Mouse (Mus musculus) midbrain, embryonic 13.5 days (tissue): ENCODE results near the gene Arrdc2. TPM values are rescaled to one million over a fixed set of nuclear protein-coding genes. Genes with fewer than 3 reads are reported as not detected.

Source experiments
- ATAC-seq: fragments of 200-750 bp; cut with Nextera tagmentation; 2 replicates; pipeline ENCODE4 v1.8.0; 2017; ENCODE audit warnings: mild to moderate bottlenecking, moderate TSS enrichment, moderate library complexity
- H3K27ac ChIP-seq: fragments of 300-500 bp; sonication (generic); 2 replicates; pipeline ENCODE4 v1.5.1; 2015; ENCODE audit warnings: inconsistent platforms, mild to moderate bottlenecking, moderate library complexity
- H3K27me3 ChIP-seq: fragments of 300-500 bp; sonication (generic); 2 replicates; pipeline ENCODE4 v1.6.1; 2015; ENCODE audit warnings: mild to moderate bottlenecking, inconsistent platforms
- H3K36me3 ChIP-seq: fragments of 300-500 bp; sonication (generic); 2 replicates; pipeline ENCODE4 v1.6.1; 2015; ENCODE audit warnings: mild to moderate bottlenecking, inconsistent platforms
- H3K4me1 ChIP-seq: fragments of 300-500 bp; sonication (generic); replicated peaks from 2 replicates; pipeline ENCODE4 v1.6.1; 2015; ENCODE audit warnings: inconsistent platforms
- H3K4me2 ChIP-seq: fragments of 300-500 bp; sonication (generic); replicated peaks from 2 replicates; pipeline ENCODE4 v1.6.1; 2015; ENCODE audit warnings: moderate library complexity, mild to moderate bottlenecking, inconsistent platforms
- H3K4me3 ChIP-seq: fragments of 300-500 bp; sonication (generic); replicated peaks from 2 replicates; pipeline ENCODE4 v1.5.1; 2015; ENCODE audit warnings: mild to moderate bottlenecking, inconsistent platforms
- H3K9ac ChIP-seq: fragments of 300-500 bp; sonication (generic); replicated peaks from 2 replicates; pipeline ENCODE4 v1.6.1; 2015; ENCODE audit warnings: mild to moderate bottlenecking, inconsistent platforms
- H3K9me3 ChIP-seq: fragments of 300-500 bp; sonication (generic); 2 replicates; pipeline ENCODE4 v1.6.1; 2016; ENCODE audit warnings: mild to moderate bottlenecking, inconsistent platforms
- WGBS: fragments of 180-500 bp; shearing (Covaris S2); methylation state at CpG from one replicate; pipeline ENCODE4 v1.1.7; 2015; 5-methylcytosine and 5-hydroxymethylcytosine counted together
- polyA plus RNA-seq: library from polyadenylated mRNA; unstranded; fragments of >200 nt; fragmentation: Nextera tagmentation; extraction: Ambion mirVana; gene quantifications from 2 replicates; pipeline ENCODE4 v1.2.1, GENCODE M21; 2015

The Arrdc2 gene
- polyA plus RNA-seq, 1 experiment from 2014 or later: 10.5 TPM

DNA sequence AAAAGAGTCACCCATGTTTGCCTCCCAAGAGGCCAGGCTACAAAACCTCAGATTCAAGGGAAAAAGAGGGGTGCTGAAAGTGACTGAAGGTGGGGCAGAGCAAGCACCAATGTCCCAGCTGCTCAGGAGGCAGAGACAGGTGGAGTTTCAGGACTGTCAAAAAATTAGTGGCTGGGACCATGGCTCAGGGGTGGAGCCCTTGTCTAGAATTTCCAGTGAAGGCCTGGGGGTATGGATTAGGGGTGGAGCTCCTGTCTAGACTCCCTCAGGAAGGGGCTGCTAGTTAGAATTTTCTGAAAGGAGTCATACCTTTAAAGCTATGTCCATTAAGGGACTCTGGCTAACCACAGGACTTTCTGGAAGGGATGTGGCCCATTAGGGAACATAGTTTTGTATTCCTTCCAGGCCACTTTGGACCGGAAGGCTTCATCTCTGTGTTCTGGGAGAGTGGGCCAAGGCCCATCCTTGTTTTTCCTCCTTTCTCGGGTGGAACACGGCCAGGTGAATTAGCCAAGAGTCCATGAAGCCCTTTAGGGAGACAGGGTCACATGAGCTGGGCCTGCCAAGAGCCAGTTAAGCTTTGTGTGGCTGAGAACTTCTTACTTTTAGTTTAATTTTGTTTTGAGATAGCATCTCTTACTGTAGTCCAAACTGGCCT is 9.9 kb upstream of the Arrdc2 start:
- 89% methylated on average over 3 of the region's 3 CpGs for WGBS
- peaks cover 4% of the 10 kb centered on the region; the same call in 1 of the 2 replicates for H3K4me1 ChIP-seq

DNA sequence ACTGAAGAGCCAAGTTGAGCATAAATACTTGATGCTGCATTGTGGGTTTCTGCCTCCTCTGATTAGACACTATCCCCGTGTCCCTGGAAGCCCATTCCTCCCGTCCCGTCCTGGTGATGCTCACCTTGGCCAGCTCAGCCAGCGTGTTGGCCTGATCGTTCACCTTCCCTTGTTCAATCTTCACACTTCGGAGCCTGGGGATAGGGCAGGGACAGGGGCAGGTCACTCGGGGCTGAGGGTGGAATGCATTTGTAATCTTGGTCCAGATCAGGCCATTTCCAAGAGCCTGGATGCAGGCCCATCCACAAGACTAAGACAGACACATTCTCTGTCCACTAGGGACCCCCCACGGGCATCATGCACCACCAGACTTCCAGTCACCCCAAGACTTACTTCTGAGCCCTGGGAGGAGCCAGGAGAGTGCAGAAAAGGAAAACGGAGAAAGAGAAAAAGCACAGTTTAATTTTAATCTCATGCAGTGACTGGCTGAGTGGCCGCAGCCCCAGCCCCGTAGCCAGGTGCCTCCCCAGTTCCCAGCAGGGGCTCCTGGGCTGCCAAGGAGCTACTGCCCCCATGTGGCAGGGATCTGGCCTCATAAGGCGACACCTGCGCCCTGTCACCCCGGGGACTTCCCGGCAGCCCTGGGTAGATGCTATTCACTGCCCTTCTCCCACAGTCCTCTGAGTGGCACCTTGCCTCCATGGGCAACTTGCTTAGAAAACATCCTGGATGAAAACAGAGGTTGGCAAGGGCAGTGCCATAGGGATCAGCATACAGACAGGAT is 7.0 kb upstream of the Arrdc2 start:
- Histone ChIP-seq H3K4me2 (no peak overlapping the region), H3K27me3 (no peaks in the 10 kb centered on the region), H3K9me3 (no peaks in the 10 kb centered on the region), H3K27ac (no peak overlapping the region), H3K4me3 (no peak overlapping the region), H3K36me3 (peaks cover 29% of the 10 kb centered on the region), H3K4me1 (peaks cover 6% of the 10 kb centered on the region; the same call in 1 of the 2 replicates), H3K9ac (no peak overlapping the region; the same call in 1 of the 2 replicates)
- ATAC-seq: no peak
- 60% methylated on average over 15 of the region's 15 CpGs for WGBS

More for the DNA sequence above, 9.9 kb upstream of the Arrdc2 start:
- H3K36me3 ChIP-seq: peaks cover 37% of the 10 kb centered on the region
- no peak for ATAC-seq
- no peak overlapping the region for H3K4me2 ChIP-seq
- no peaks in the 10 kb centered on the region for H3K9me3 ChIP-seq
- no peak overlapping the region for H3K27ac ChIP-seq
- no peak overlapping the region for H3K9ac ChIP-seq
- H3K4me3 ChIP-seq: no peak overlapping the region
- no peaks in the 10 kb centered on the region for H3K27me3 ChIP-seq

DNA sequence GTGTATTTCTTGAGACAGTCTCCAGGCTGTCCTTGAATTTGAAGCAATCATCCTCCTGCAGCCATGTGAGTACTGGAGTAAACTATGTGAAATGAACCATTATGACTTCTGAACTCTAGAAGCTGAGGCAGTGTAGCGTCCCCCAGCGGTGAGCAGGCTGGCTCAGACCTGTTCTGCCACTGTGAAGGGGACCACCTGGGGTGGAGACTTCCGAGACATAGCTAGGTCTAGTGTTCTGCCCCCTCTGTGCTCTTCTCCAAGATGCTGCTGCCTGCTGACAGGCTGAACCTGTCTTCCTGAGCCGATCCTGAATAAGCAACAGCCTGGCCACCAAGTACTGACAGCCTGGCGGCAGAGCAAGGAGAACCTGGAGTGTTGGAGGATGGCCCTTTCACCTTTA is 5.6 kb upstream of the Arrdc2 start:
- ATAC-seq: no peak
- Histone ChIP-seq H3K27ac (no peak overlapping the region), H3K36me3 (peaks cover 18% of the 10 kb centered on the region), H3K4me3 (no peak overlapping the region), H3K9ac (no peak overlapping the region), H3K4me2 (no peak overlapping the region), H3K9me3 (no peaks in the 10 kb centered on the region), H3K27me3 (no peaks in the 10 kb centered on the region), H3K4me1 (peaks cover 14% of the 10 kb centered on the region)
- 42% methylated on average over 5 of the region's 5 CpGs for WGBS

DNA sequence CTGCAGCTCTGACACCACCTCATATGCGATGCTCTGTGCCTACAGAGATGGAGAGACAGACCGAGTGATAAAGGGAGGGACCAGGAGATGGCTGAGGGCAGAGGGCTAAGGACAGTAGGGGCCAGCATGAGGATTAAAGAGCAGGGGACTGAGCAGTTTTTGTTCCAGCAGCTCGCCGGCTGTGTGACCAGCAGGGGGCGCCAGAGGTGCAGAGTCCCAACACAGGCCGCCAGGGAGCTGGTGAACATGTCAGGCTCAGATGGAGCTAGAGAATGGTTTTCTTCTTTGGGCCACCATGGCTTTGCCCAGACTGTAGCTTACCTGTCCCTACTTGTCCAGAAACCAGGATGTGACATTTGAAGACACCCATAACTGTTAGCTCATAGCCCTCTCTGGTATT is 5.0 kb upstream of the Arrdc2 start:
- peak; percentile 7 for ATAC-seq
- Histone ChIP-seq H3K9me3 (no peaks in the 10 kb centered on the region), H3K9ac (no peak overlapping the region), H3K4me2 (no peak overlapping the region), H3K4me3 (no peak overlapping the region), H3K27me3 (no peaks in the 10 kb centered on the region), H3K4me1 (peaks cover 17% of the 10 kb centered on the region), H3K27ac (peak overlapping the region; percentile 15; the same call in 1 of the 2 replicates), H3K36me3 (peaks cover 16% of the 10 kb centered on the region; the same call in 1 of the 2 replicates)
- WGBS: 1% methylated on average over 6 of the region's 6 CpGs

DNA sequence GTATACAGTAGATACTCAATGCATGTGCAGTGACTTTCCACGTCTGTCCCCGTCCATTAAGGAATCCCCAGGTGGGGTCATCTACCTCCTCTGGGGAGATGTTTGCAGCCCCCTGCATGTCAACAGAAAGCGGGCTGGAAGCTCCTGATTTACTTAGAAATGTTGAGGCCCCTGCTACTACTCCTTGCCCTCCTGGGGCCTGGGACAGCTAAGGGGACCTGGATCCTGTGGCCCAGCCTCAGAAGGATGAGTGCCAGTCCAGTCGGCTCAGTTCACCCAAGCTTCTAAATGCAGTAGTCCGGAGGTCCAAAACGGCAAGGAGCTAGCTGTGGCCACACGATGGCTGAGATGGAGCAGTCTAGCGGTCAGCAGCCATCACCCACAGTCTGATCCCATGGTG is 4.4 kb upstream of the Arrdc2 start:
- H3K27ac ChIP-seq: no peak overlapping the region
- peaks cover 17% of the 10 kb centered on the region for H3K4me1 ChIP-seq
- H3K27me3 ChIP-seq: no peaks in the 10 kb centered on the region
- no peak overlapping the region for H3K4me2 ChIP-seq
- H3K9me3 ChIP-seq: no peaks in the 10 kb centered on the region
- H3K9ac ChIP-seq: no peak overlapping the region
- 89% methylated on average over 8 of the region's 8 CpGs for WGBS
- ATAC-seq: no peak
- H3K4me3 ChIP-seq: no peak overlapping the region
- H3K36me3 ChIP-seq: peaks cover 16% of the 10 kb centered on the region; the same call in 1 of the 2 replicates

DNA sequence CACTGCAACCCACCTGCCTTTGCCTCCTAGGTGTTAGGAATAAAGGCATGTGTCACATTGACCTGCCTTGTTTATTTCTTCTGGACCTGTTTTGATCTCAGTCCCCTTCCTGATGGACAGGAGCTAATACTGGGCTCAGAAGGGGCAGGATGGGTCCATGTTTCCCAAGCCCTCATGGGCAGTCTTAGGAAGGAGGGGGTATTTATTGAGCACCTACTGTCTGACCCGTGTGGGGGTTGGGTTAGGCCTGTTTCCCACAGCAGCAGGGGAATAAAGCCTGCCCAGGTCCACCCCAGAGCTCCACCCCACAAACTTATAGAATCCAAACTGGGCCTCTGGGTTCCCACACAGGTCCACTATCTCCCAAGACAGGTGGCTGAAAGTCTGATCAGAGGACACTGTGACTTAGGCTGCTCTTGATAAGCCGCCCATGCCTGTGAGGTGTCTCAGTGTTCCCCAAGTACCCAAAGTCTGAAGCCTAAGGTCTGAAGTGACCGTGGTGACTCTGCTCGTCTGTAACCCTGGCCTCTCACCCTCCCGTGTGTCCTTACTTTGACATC is 3.8 kb upstream of the Arrdc2 start:
- Histone ChIP-seq H3K4me3 (no peak overlapping the region), H3K9me3 (no peaks in the 10 kb centered on the region), H3K4me1 (peaks cover 23% of the 10 kb centered on the region), H3K27ac (no peak overlapping the region), H3K9ac (no peak overlapping the region), H3K27me3 (no peaks in the 10 kb centered on the region), H3K36me3 (peaks cover 10% of the 10 kb centered on the region; the same call in 1 of the 2 replicates), H3K4me2 (no peak overlapping the region)
- ATAC-seq: no peak
- 82% methylated on average over 5 of the region's 5 CpGs for WGBS

DNA sequence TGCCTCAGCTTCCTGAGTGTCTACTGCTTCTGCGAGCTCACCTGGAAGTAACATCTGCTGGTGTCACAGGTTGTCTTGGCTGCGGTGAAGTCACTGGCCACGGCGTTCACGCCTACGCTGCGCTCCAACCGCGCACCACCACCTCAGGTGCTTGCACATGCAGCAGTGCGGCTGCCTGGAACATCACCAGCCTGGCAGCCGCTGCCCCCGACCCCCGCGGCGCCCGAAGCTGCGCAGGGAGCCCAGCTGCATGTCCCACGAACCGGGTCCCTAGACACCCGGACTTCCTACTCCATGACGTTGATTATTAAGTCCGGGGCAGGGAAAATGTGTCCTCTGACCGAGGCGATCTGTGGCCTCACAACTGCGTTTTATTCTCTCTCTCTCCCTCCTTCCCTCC is 3.0 kb upstream of the Arrdc2 start:
- H3K4me2 ChIP-seq: no peak overlapping the region
- no peaks in the 10 kb centered on the region for H3K9me3 ChIP-seq
- no peak overlapping the region for H3K9ac ChIP-seq
- peaks cover 6% of the 10 kb centered on the region; the same call in 1 of the 2 replicates for H3K36me3 ChIP-seq
- no peak for ATAC-seq
- H3K4me3 ChIP-seq: no peak overlapping the region
- no peaks in the 10 kb centered on the region for H3K27me3 ChIP-seq
- WGBS: 68% methylated on average over 25 of the region's 25 CpGs
- 0 out of 2 replicates have a peak overlapping the region, but pooled peaks have one; percentile 5 for H3K27ac ChIP-seq
- H3K4me1 ChIP-seq: peaks cover 23% of the 10 kb centered on the region

DNA sequence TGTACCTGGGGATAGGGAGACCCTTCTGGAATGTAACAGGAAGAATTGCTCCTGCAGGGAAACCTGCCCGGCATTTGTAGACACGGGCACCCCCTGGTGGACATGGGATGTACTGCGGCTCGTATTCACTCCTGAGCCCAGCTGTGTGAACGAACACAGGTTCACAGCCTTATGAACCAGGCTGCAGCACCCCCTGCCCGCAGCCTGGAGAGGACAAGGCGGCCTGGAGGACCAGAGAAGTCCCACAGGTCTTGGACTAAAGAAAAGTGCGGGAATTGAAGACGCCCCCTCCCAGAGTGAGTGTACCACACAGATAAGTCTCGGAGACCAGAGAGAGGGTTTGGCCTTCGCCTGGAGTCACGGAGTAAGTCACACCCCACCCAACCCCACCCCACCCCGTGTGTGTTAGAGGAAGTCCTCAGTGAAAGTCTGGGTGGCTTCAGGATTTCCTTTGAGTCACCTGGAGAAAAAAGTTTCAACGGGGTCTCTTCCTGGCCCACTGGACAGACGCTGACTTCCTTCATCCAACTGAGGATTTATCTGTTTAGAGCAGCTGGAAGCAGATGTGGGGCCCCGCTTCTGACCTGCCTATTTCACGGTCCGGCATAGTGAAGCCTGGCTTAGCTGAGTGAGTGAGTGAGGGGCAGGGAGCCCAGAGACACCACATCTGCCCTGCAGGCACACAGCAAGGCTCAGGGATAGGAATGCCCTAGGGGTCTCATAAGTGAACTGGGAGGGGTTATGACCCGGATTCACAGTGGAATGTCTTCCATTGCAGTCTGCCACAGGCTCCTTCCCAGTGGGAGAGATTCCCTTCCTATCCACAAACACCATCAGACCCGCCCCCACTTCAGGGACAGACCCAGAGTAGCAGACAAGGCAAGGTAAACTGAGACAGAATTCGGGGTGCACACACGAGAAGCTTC is 1.9 kb upstream of the Arrdc2 start:
- no peaks in the 10 kb centered on the region for H3K27me3 ChIP-seq
- no peak overlapping the region for H3K4me3 ChIP-seq
- H3K27ac ChIP-seq: peak overlapping the region; percentile 51; the same call in 1 of the 2 replicates
- no peak overlapping the region for H3K4me2 ChIP-seq
- H3K9ac ChIP-seq: no peak overlapping the region; the same call in 1 of the 2 replicates
- peaks cover 23% of the 10 kb centered on the region for H3K4me1 ChIP-seq
- ATAC-seq: no peak
- H3K36me3 ChIP-seq: peaks cover 10% of the 10 kb centered on the region; the same call in 1 of the 2 replicates
- H3K9me3 ChIP-seq: no peaks in the 10 kb centered on the region
- WGBS: 42% methylated on average over 22 of the region's 22 CpGs

DNA sequence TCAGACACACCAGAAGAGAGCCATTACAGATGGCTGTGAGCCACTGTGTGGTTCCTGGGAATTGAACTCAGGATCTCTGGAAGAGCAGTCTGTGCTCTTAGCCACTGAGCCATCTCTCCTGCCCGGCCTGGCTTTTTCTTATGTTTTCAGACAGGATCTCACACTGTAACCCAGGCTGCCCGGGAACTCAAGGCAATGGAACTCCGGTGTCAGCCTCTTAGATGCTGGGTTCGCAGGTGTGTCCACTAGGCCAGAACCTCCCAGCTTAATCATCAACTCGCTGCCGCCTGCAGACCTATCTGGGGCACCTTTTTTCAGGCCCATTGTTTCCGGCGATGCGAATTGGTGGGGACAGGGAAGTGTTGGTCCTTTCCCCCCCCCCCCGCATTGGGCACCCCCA is 1.1 kb upstream of the Arrdc2 start:
- Histone ChIP-seq H3K4me3 (no peak overlapping the region), H3K4me2 (peak overlapping the region; percentile 83; the same call in 1 of the 2 replicates), H3K36me3 (peaks cover 16% of the 10 kb centered on the region), H3K9ac (no peak overlapping the region), H3K27ac (peak overlapping the region; percentile 51; the same call in 1 of the 2 replicates), H3K9me3 (no peaks in the 10 kb centered on the region), H3K27me3 (no peaks in the 10 kb centered on the region), H3K4me1 (peaks cover 23% of the 10 kb centered on the region)
- 59% methylated on average over 10 of the region's 10 CpGs for WGBS
- no peak for ATAC-seq

DNA sequence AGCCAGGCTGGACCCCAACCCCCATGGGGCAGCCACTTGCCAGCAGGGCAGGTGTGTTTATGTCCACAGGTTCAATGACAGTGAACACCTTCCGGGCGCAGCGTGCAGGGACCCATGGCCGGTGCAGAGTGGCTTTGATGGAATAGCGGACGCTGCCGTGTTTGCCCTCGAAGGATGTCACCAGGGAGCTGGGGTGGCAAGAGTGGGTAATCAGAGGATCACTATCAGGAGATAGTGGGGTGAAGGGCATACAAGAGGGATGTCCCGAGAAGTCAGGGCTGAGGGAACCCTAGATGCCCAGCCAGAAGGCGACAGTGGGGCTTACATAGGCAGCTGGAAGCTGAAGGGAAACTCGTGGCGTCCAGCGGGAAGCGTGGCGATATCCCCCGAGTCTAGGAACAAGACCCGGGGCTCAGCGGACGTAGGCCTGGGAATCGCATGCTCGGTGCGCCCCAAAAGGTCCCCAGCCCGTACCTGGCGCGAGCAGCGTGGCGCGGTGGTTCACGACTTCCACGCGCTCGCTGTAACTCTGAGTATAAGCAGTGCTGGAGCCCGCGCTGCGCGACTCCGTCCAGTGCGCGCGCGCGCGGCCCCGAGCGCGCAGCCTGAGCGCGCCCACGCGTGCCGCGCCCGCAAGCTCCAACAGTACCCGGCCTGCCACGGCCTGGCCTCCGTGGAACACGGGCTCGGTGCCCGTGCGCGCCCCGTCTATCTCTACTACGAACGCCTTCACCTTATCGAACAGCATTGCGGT is 689 bp downstream of the Arrdc2 start:
- Histone ChIP-seq H3K27ac (peak overlapping the region; percentile 87), H3K4me2 (peak overlapping the region; percentile 83), H3K36me3 (peaks cover 22% of the 10 kb centered on the region), H3K9ac (peak overlapping the region; percentile 81), H3K9me3 (no peaks in the 10 kb centered on the region), H3K4me1 (peaks cover 20% of the 10 kb centered on the region), H3K27me3 (no peaks in the 10 kb centered on the region), H3K4me3 (peak overlapping the region; percentile 68)
- WGBS: 3% methylated on average over 61 of the region's 66 CpGs
- ATAC-seq: peak; percentile 53

DNA sequence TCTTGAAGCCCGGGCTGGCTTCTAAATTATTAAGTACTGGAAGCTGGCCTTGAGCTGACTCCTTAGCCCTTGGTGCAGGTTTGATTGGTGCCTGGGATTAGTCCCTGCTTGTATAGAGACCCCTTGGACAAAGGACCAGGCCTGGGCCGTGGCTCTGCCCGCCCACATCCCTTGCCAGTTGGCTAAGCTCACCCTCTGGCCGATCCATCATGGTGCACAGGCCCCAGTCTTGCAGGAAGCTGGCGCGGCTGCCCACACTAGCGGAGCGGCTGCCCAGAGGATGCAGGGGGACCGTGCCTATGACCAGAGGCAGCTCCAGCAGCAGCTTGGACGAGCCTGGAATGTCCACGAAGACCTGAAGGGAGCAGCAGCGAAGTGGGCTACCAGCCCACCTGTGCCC is 2.9 kb downstream of the Arrdc2 start:
- H3K27ac ChIP-seq: no peak overlapping the region
- H3K4me2 ChIP-seq: no peak overlapping the region
- peaks cover 18% of the 10 kb centered on the region; the same call in 1 of the 2 replicates for H3K36me3 ChIP-seq
- H3K9me3 ChIP-seq: no peaks in the 10 kb centered on the region
- WGBS: 88% methylated on average over 12 of the region's 12 CpGs
- H3K27me3 ChIP-seq: no peaks in the 10 kb centered on the region
- H3K4me1 ChIP-seq: peaks cover 30% of the 10 kb centered on the region
- ATAC-seq: no peak
- H3K9ac ChIP-seq: no peak overlapping the region; the same call in 1 of the 2 replicates
- H3K4me3 ChIP-seq: no peak overlapping the region
